Mouse (Mus musculus): ENCODE data around the gene Samd13.

Samd13 gene

DNA sequence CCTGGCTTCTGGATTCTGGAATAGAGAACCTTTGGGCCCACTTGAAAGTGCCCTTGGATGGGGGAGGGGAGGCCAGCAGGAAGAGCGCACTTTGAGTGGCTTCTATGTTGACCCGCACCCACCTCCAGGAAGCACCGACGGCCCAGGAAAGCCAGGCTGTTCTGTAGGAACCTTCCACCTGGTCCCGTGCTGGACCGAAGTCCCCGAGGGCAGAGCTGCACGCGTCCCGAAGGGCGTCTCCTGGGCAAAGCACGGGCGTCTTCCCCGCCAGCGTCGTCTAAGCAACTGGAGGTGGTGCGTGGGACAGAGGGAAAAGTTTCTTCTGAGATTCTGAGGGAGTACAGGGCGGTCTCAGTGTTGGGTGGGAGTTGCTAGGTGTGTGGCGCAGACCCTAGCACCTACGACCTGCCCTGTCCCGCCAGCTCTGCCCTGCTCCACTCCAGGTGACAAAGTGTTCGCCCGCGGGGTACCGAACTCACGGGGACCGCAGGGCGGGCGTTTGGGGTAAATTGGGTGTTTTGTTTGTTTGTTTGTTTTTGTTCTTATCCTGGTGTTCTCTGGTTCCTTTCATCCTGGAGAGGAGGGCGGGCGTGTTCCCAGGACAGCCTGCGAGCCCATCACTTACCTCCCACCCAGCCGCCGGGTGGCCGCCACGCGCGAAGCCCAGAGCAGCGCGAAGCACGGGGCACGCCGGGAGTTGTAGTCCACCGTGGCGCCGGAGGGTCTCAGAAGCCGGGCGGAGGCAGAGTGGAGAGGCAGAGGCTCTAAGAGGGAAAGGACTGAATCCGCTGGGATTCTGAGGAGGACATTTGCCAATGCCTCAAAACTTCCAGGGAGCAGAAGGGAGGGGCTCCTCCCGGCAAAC, at the start of gene Samd13:
Gene Samd13, minus strand, starts transcription at position 782 of the 865 bp plus-strand sequence.
- DNase-seq (ENCODE audit: low spot score in 2 of 2), result no peak

DNA sequence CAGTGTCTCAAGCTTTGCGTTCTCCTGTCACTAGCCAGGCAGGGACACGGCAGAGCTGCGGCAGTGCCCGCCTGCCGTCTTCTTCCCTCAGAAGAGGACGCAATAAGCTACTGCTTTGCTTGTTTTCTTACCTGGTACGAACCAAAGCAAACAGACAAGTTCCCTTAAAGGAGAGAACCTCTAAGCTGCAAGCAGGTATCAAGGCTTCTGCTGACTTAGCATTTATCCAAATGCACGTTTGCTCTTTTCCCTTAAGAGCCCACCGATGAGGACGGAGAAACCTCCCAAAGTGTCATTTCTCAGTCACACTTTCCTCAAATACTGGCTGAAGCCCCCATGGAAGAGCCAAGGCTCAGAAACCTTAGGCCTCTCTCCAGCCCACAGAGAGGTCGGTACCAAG, 46.1 kb upstream of the Samd13 start:
- no peak for DNase-seq (ENCODE audit: low spot score in 2 of 2)

DNA sequence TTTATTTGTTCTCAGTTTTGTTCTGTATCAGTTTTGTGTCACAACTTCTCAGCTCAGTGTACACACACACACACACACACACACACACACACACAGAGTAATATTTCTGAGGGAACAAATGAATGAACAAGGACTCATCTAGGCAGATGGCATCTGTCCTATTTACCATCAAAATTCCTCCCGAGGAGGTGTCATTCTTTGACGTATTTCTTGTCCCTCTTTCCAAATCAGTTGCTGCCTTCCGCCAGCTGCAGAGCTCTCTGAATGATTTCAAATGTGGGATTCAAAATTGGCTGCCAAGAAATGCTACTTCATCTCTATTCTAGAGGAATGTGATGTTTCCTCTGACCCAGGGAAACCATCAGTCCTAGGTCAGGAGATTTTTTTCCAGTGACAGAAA, 37.6 kb upstream of the Samd13 start:
- DNase-seq (ENCODE audit: low spot score in 2 of 2), result no peak

DNA sequence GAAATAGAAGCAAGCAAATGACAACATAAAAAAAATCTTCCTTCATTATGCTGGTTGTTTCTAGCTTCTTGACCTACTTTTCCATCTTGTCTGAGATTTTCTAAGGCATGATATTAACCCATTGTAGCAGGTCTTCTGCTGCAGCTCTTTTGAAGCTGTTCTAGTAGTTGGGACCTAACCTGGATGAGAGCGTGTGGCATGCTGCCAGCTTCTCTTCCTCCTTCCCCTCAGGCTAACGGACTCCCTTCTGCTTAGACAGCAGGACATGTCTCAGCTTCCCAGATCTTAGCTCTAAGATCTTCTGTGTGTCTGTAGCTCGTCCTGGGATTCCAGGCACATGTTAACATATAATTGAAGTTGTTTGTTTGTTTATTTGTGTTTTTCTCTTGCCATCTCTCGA, 34.3 kb upstream of the Samd13 start:
- no peak for DNase-seq (ENCODE audit: low spot score in 2 of 2)

DNA sequence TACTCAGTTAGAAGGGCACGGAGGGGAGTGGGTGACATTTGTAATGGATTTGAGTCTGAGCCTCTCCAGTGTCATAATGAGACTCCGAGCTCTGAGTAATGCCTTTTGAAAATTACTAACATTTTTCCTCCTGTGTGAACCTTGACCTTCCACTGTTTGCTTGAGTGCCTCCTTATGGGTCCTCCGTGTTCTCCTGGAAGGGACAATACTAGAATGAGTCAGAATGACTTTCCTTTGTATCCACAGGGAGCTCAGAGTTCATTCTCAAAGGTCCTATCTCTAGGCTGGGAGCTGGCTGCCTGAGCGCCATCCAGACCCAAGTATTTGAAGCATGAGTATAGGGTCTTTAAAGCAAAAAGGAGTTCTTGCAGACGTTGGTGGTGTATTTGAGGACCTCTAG, 32.9 kb upstream of the Samd13 start:
- DNase-seq (ENCODE audit: low spot score in 2 of 2), result no peak

DNA sequence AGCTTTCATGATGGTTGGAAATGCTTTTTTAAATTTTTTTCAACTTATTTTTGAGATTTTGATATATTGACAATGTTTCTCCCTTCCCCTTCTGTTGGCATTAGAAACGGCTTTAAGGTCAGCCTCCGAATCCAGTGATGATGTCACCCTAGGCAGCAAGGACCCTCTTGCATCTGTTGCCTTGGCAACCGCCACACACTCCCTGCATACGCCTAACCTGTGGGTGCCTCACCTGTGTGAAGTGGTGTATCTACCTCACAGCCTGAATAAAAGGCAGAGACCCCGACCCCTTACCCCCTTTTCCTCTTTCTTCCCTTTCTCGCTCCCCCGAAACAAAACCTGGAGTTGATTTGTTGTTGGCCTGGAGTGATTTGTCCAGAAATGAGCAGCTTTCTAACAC, 26.9 kb upstream of the Samd13 start:
- no peak for DNase-seq (ENCODE audit: low spot score in 2 of 2)

DNA sequence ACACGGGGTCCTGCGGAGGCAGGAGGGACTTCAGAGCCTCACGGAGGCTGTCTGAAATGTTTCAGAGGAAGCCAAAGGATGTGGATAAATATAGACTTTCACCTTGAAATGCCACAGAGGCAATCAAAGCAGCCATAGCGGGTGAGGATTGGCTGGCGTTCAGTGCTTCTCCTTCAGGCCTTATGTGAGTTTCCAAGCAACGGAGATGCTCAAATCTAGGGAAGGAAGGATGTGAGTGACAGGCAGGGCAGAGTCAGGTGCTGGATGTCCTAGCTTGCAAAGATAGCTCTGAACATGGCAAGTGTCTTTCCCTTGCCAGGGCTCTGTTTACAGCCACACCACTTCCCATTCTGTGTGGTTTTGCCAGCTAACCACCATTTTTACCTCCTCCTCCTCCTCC, 26.2 kb upstream of the Samd13 start:
- no peak for DNase-seq (ENCODE audit: low spot score in 2 of 2)

DNA sequence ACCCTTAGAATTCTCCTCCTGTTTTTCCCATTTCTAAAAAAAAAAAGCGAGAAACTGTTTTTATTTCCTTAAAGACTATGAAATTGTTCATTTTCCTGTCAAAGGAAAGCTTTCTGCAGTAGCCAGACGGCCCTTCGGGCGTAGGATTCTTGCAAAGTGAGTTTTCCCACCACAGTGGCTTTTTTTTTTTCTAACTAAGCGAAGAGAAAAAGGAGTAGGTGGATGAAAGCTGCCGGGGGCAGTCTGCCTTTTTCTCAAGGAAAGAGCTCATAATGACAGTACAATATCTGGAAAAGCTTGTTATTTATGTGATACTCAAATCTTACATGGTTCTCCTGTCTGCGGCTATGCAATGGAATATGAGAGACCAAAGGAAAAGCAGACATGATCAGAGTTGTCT, 25.7 kb upstream of the Samd13 start:
- no peak for DNase-seq (ENCODE audit: low spot score in 2 of 2)

DNA sequence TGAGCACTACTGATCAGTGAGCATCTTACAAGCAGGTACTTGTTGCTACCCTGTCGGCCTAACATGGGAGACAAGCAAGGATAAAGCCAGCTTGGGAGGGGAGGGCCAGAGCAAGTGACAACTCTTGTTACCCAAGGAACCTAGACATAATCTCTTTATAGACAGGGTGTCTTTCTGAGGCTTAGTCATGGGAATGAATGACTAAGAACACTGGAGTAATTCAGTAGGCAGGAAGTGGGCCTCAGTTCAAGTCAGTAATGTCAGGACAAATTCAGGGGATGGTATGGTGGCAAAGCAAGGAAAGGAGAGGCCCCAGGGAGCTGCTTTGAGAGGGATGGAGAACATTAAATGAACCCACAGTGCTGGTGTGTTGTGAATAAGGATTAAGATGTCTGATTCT, 23.7 kb upstream of the Samd13 start:
- no peak for DNase-seq (ENCODE audit: low spot score in 2 of 2)

DNA sequence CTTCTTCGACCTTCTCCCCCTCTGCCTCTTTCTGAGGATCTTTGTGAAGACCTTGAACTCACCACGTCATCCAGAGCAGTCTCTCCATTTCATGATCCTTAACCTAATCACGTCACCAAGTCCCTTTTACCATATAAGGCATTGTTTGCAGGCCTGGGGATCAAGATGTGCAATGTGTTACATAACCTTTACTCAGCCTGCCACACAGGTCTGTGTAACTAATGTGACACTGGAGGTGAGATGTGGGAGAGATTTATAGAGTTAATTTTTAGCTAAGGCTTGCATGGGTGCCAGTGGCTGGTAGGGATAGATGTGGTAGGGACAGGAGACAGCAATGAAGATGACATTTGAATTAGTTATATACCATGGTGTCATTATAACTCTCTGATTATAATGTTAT, 23.0 kb upstream of the Samd13 start:
- no peak for DNase-seq (ENCODE audit: low spot score in 2 of 2)

DNA sequence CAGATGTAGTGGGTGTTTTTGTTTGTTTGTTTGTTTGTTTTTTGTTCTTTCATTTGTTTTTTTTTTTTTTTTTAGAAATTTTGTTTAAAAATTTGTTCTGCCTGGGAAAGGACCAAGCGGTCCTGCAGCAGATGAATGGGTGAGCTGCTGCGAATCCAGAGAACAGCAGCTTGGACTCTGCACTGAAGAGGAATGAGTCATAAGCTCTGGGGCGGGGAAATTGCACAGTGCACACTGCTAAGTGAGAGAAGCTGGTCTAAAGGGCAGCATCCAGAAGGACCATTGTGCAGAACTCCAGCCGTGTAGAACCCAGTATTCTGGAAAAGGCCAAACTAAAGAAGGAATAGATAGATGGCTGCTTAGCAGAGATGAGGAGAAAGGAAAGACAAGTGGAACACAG, 18.7 kb upstream of the Samd13 start:
- no peak for DNase-seq (ENCODE audit: low spot score in 2 of 2)

DNA sequence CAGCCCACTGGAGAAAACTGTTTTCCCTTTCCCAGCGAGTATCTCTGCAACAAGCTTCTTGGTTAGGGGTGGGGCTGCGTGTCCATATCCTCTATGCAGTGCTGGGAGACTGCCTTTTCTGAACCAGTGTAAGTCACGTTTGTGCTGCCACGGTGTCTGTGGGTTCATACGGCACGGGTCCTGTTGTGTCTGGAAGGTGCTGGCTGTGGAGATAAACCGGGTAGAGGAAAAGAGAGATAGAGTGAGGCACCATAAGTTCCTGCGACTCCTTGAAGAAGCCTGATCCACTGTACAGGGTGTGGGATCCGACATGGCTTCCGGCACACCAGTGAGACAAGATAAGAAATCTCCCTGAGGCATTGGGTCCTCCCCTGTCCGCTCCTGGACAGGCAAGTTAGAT, 14.7 kb upstream of the Samd13 start:
- DNase-seq (ENCODE audit: low spot score in 2 of 2), result no peak

DNA sequence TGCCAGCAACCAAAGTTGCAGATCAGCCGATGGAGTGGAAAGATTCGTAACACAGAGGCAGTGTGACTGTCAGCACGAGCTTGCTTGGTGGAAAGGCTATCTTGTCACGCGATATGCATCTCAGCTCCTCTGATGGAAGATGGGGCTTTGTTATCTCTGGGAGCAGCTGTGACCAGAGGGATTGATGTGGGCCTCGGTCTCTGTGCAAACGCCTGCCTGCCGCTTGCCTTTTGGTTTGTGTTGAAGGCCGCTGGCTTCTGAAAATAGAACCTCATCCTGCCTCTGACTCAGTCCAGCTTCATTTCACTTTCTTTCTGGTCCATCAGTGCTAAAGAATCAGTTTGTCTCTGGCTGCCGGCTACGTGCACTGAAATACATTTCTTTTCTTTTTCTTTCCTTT, 13.6 kb upstream of the Samd13 start:
- no peak for DNase-seq (ENCODE audit: low spot score in 2 of 2)

DNA sequence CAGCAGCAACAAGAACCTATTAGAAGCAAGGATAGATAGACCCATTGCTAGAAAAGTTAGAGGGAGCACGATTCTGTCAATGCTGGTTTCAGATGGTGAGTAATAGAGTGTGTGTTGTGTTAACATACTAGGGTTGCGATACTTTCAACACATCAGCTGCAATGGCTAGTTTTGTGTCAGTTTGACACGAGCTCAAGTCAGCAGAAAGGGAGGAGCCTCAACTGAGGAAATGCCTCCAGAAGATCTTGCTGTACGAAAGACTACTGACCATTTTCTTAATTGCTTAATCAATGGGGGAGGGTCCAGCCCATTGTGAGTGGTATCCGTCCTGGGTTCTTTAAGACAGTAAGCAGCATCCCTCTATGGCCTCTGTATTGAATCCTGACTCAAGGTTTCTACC, 7.2 kb upstream of the Samd13 start:
- no peak for DNase-seq (ENCODE audit: low spot score in 2 of 2)

DNA sequence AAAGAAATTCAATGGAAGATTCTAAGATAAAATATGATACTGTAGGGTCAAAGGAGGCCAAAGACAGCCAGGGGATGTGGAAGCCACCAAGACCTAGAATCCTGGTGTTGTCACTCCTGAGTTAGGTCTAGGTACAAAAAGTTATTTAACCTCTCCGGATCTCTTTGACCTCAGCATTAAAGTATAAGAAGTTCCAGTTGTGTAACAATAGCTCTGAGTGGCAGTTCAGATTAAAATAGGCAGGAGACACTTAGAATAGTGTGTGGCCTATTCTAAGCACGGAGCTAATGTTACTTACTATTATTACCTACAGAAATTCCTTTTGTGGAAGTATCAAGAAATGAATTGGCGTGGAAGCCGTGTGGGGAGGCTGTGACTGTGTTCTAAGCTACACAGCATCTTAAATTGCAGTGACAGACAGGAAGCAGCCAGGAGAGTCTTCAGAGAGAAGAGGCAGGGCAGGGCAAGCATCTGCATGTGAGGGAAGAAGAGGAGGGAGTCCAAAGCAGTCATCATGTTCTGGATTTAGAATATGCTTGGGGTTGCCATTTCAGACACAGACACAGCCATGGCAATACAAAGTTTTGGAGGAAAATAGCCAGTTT, 1.8 kb upstream of the Samd13 start:
- no peak for DNase-seq (ENCODE audit: low spot score in 2 of 2)

DNA sequence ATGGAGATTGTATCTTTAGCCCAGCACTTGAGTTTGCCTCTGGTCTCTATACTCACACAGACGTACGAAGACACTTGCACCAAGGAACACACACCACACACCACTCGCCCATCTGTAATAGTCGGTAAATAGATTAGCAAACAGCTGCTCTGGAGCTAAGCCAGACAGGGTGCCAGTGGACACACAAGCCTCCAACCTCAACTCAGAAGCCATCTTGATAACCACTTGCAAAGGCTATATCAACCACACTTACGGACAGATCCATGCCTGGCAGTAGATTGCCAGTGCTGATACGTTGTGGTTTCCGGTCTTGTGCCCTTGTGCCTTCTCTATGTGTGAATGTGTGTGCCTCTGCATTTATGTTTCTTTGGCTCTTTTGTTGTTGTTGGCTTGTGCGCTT, 1.0 kb upstream of the Samd13 start:
- DNase-seq (ENCODE audit: low spot score in 2 of 2), result peak; percentile 61 to 78

DNA sequence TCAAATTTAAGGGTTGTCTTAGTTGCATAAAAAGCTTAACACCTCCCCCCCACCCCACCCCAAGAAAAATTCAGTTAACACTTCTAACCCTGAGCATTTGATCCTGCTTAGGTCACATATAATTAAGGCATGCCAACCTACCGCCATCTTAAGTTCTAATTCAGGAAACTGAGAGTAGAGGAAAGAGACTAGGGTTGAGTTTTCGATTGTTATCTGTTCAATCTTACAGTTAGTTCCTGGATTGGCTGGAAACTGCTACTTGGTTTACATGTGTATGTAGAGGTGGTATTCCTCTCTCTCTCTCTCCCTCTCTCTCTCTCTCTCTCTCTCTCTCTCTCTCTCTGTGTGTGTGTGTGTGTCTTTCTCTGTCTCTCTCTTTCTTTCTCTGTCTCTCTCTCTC, 2.3 kb downstream of the Samd13 start:
- DNase-seq (ENCODE audit: low spot score in 2 of 2), result no peak

DNA sequence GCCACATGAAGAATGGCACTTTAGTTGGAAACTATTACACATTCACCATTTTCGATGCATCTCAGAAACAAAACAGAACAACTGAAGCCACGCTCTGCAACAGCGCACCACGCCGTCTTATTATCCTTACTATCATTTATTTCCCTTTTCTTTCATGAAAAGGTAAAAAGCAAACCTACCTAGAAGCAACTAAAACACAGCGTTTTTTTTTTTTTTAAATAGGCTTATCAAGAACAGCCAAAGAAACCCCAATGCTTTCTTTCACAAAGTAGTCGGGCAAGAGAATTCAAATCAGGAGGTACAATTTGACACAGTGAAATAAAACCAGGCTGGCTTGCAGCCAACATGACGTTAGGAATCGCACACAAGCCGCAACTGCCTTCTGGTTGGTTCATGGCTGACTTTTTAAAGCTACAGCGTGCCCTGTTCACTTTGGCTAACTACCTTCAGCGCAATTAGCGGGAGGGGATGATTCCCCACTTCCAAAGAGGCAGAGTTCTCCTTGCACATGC, 3.2 kb downstream of the Samd13 start:
- DNase-seq (ENCODE audit: low spot score in 2 of 2), result peak; percentile 21 to 46

DNA sequence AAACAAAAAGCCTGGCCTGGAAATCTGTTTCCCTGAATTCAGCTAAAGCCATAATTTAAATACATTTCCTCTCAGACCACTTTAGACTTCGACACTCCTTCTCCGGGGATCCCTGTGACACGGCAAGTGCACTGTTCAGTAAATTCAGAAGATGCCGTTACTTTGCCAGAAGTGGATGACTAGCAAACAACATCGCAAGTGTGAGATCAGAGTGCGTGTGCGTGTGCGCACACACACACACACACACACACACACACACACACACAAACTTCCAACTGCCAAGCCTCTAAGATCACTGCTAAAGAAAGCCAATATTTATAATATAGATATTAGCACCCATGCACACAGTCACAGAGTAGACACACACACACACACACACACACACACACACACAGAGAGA, 3.7 kb downstream of the Samd13 start:
- no peak for DNase-seq (ENCODE audit: low spot score in 2 of 2)

DNA sequence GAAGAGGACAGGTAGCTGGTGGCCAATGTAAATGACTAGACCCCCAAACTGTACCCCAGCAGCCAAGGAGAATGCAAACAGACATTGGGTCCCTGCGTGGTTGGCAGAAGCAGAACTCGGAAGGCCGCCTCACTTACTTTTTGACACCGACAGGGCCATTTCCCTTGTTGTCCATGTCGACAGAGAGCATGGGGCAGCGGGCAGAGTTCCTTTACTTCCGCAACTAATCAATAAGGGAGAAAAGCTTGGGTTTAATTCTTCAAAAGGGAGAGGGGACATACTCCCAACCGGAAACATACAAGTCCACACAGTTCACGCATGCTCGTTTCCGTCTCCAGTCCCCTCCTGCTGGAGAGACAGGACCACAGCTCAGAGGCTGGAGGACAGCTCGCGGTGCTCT, 4.8 kb downstream of the Samd13 start:
- DNase-seq (ENCODE audit: low spot score in 2 of 2), result no peak

DNA sequence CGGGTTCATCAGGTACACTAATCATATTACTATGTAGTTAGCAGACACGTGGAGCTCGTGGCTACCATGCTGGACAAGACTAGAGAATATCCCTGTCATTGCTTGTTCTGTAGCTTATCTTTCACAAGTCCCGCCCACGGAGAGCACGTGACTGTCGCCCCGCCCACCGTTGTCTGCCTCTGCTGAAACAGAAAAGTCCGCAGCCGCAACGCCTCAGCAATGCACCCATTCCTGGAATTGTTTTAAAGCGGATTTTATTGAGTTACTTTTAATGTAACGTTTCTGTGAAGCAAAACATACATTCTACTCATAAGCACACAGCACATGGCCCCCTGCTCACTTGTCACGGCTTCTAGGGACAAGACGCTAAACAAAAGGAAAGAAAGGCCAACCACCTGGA, 5.7 kb downstream of the Samd13 start:
- no peak for DNase-seq (ENCODE audit: low spot score in 2 of 2)

DNA sequence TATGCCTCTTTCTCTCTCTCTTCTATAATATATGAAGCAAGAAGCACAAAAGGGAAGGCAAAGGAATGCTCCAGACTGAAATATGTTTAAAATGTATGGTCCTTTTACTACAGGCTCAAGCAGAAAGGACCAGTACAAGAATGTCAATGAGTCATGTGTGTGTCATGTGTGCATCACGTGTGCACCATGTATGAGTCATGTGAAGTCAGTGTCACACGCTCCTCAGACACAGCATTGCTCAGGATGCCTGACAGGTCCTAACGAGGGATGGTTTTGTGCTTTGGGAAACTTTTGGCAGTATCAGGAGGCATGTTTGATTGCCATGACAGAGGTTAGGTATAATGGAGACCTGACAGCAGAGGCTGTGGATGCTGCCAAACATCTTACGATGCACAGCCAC, 9.2 kb downstream of the Samd13 start:
- no peak for DNase-seq (ENCODE audit: low spot score in 2 of 2)

DNA sequence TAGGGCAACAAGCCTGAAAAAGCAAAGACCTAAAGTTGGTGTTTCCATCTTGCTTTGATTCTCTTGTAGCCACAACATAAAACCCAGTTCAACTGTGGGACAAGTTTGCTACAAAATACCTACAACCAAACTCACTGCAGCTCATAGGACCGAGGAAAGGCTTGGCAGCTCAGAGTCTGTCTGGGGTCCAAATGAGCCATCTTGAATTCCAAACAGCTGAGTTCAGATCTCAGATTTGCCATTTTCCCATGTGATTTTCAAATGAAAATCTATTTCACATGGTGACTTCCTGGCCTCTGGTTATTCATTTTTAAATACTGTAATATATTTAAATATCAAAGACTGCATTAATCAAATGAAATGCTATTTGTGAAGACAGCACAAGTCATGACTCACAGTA, 10.3 kb downstream of the Samd13 start:
- DNase-seq (ENCODE audit: low spot score in 2 of 2), result no peak
